Comparison of ENCODE assay signal across 25 mouse cellular contexts in the genomic region with DNA sequence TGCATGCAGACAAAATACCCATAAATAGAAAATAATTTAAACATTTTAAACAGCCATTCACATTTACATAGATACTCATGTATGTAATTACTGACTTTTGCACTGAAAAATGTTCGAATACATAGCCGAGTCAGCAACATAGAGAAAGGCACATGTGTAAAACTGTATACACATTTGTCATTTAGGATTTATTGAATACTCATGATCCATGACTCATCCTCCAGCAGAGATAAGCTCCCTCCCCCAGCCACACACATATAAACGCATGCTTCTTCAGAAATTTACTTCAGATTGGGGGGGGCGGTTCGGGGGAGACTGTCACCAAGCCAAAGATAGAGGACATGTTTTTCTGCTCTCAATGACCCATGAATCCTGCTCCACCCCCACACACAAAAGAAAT. TPM values are rescaled to one million over a fixed set of nuclear protein-coding genes. Genes with fewer than 3 reads are reported as not detected.
A peak's percentile ranks its signal among the peaks of the same experiment; 100 is the strongest.
DNase-seq lines count a peak whose midpoint lies in the region; ATAC-seq and TF ChIP-seq lines count a peak whose summit lies in the region.
"Had no signal": no experiment of that assay in that cellular context is flagged by ENCODE, and none has a peak within 500 bp of the region (broad histone marks: within the 10 kb centered on the region; RNA-seq: fewer than 3 reads in every experiment).

No protein-coding gene starts in this region.

- TF ChIP-seq EP300 in MEL (IDR thresholded peaks at IDR 0.05; ENCODE audit: low read depth in 1 of 2, low read length in 2 of 2): peak; percentile 28 to 51; a peak in 1 of 4 replicates

- no peak for TF ChIP-seq POLR2A in MEL (IDR thresholded peaks at IDR 0.05; ENCODE audit: control insufficient read depth in 1 of 2, insufficient read depth in 1 of 2, low read depth in 1 of 2, low read length in 2 of 2, poor library complexity in 1 of 2)

- no peaks in the 10 kb centered on the region for H3K27me3 ChIP-seq in embryonic facial prominence, embryonic 14.5 days (replicated peaks; ENCODE audit: control insufficient read depth, insufficient read depth, low read length)
- H3K27me3 ChIP-seq in embryonic facial prominence, embryonic 10.5 days (replicated peaks; ENCODE audit: low read depth, poor library complexity, severe bottlenecking): peaks cover 7% of the 10 kb centered on the region
- H3K27me3 ChIP-seq in MEL (ENCODE audit: control insufficient read depth in 1 of 2, insufficient read depth in 2 of 2, low read length in 2 of 2): no peaks in the 10 kb centered on the region; a peak in 2 of 4 replicates
- H3K27me3 ChIP-seq in embryonic facial prominence, embryonic 15.5 days: no peaks in the 10 kb centered on the region
- no peaks in the 10 kb centered on the region for H3K27me3 ChIP-seq in stomach, embryonic 16.5 days (ENCODE audit: control insufficient read depth, insufficient read depth, low read length)

- DNase-seq in embryonic facial prominence, embryonic 14.5 days (ENCODE audit: low spot score): no peak
- no peak for DNase-seq in embryonic facial prominence, embryonic 10.5 days (ENCODE audit: low spot score)
- DNase-seq in MEL (ENCODE audit: low read depth, low spot score): peak; percentile 35
- DNase-seq in embryo, embryonic 11 days: no peak
- DNase-seq: adrenal gland, postnatal 10 days; cerebellum, adult 11-12 months; cerebellum, adult 9-10 months; cerebellum, postnatal 25 days; forebrain, postnatal 0 days; gastrocnemius, postnatal 14 days had no signal

- ATAC-seq in embryonic facial prominence, embryonic 14.5 days (ENCODE audit: low read depth): no peak
- ATAC-seq in embryonic facial prominence, embryonic 15.5 days (ENCODE audit: insufficient number of reproducible peaks, low FRiP score, low TSS enrichment, low read depth): no peak
- ATAC-seq in stomach, embryonic 16.5 days (ENCODE audit: insufficient read depth, low FRiP score): no peak
- ATAC-seq in erythroid progenitor cell, adult 5-6 weeks (replicated peaks; ENCODE audit: low FRiP score, poor library complexity, severe bottlenecking): no peak
- ATAC-seq: forebrain, embryonic 13.5 days had no signal

- H3K9ac ChIP-seq in embryonic facial prominence, embryonic 14.5 days (ENCODE audit: low read depth, low read length): no peak overlapping the region
- no peak overlapping the region for H3K9ac ChIP-seq in MEL (ENCODE audit: control insufficient read depth, low read depth, low read length, poor library complexity, severe bottlenecking)
- no peak overlapping the region for H3K9ac ChIP-seq in embryonic facial prominence, embryonic 15.5 days
- no peak overlapping the region for H3K9ac ChIP-seq in stomach, embryonic 16.5 days (ENCODE audit: low read length)
- H3K9ac ChIP-seq: forebrain, embryonic 13.5 days; forebrain, postnatal 0 days; heart, embryonic 12.5 days; hindbrain, embryonic 14.5 days had no signal

- H3K9me3 ChIP-seq in embryonic facial prominence, embryonic 14.5 days (ENCODE audit: control insufficient read depth, low read length): no peaks in the 10 kb centered on the region
- no peaks in the 10 kb centered on the region for H3K9me3 ChIP-seq in embryonic facial prominence, embryonic 10.5 days
- H3K9me3 ChIP-seq in MEL (replicated peaks; ENCODE audit: insufficient read depth, low read length): no peaks in the 10 kb centered on the region
- no peaks in the 10 kb centered on the region for H3K9me3 ChIP-seq in embryonic facial prominence, embryonic 15.5 days (replicated peaks)
- no peaks in the 10 kb centered on the region for H3K9me3 ChIP-seq in stomach, embryonic 16.5 days (replicated peaks; ENCODE audit: control insufficient read depth, low read length)
- H3K9me3 ChIP-seq: forebrain, embryonic 13.5 days; heart, embryonic 12.5 days; hindbrain, embryonic 10.5 days had no signal

- 78% methylated on average over 5 of the region's 5 CpGs for WGBS in embryonic facial prominence, embryonic 14.5 days
- WGBS in embryonic facial prominence, embryonic 10.5 days: 85% methylated on average over 5 of the region's 5 CpGs
- 71% methylated on average over 5 of the region's 5 CpGs for WGBS in embryonic facial prominence, embryonic 15.5 days
- 64% methylated on average over 5 of the region's 5 CpGs for WGBS in stomach, embryonic 16.5 days

- peaks cover 4% of the 10 kb centered on the region; the same call in 1 of the 2 replicates for H3K4me1 ChIP-seq in embryonic facial prominence, embryonic 14.5 days (ENCODE audit: control insufficient read depth, insufficient read depth, low read length)
- H3K4me1 ChIP-seq in embryonic facial prominence, embryonic 10.5 days: peaks cover 10% of the 10 kb centered on the region
- peaks cover 4 to 17% of the 10 kb centered on the region in 2 experiments; a peak in 3 of 4 replicates for H3K4me1 ChIP-seq in MEL (ENCODE audit: control insufficient read depth in 1 of 2, insufficient read depth in 2 of 2, low read length in 2 of 2)
- H3K4me1 ChIP-seq in embryonic facial prominence, embryonic 15.5 days: peaks cover 8% of the 10 kb centered on the region
- H3K4me1 ChIP-seq in stomach, embryonic 16.5 days (ENCODE audit: control insufficient read depth, insufficient read depth, low read length): 0 out of 2 replicates have a peak, but pooled peaks cover 2% of the 10 kb centered on the region

- H3K4me2 ChIP-seq in embryonic facial prominence, embryonic 14.5 days (ENCODE audit: low read depth, low read length): no peak overlapping the region
- no peak overlapping the region for H3K4me2 ChIP-seq in embryonic facial prominence, embryonic 15.5 days (replicated peaks)
- no peak overlapping the region for H3K4me2 ChIP-seq in stomach, embryonic 16.5 days (ENCODE audit: low read depth, low read length)
- H3K4me2 ChIP-seq: forebrain, embryonic 13.5 days; hindbrain, embryonic 14.5 days had no signal

- no peaks in the 10 kb centered on the region for H3K36me3 ChIP-seq in embryonic facial prominence, embryonic 14.5 days (ENCODE audit: control insufficient read depth, insufficient read depth, low read length)
- H3K36me3 ChIP-seq in embryonic facial prominence, embryonic 10.5 days (replicated peaks): no peaks in the 10 kb centered on the region
- peaks cover 0 to 6% of the 10 kb centered on the region in 2 experiments; a peak in 1 of 4 replicates for H3K36me3 ChIP-seq in MEL (ENCODE audit: control insufficient read depth in 1 of 2, insufficient read depth in 2 of 2, low read length in 2 of 2)
- H3K36me3 ChIP-seq in embryonic facial prominence, embryonic 15.5 days: no peaks in the 10 kb centered on the region
- no peaks in the 10 kb centered on the region for H3K36me3 ChIP-seq in stomach, embryonic 16.5 days (ENCODE audit: control insufficient read depth, insufficient read depth, low read length)
- H3K36me3 ChIP-seq: heart, embryonic 12.5 days; hindbrain, embryonic 10.5 days had no signal

- H3K79me2 ChIP-seq in MEL (ENCODE audit: control insufficient read depth, insufficient read depth, low read length, poor library complexity): no peaks in the 10 kb centered on the region

- H3K4me3 ChIP-seq in embryonic facial prominence, embryonic 14.5 days (ENCODE audit: low read depth, low read length): no peak overlapping the region
- H3K4me3 ChIP-seq in embryonic facial prominence, embryonic 10.5 days: no peak overlapping the region
- H3K4me3 ChIP-seq in MEL (ENCODE audit: control insufficient read depth in 1 of 2, insufficient read depth in 1 of 2, low read depth in 2 of 2, low read length in 2 of 2): no peak overlapping the region
- H3K4me3 ChIP-seq in embryonic facial prominence, embryonic 15.5 days (replicated peaks): no peak overlapping the region
- no peak overlapping the region for H3K4me3 ChIP-seq in stomach, embryonic 16.5 days (replicated peaks; ENCODE audit: low read length)
- H3K4me3 ChIP-seq: forebrain, embryonic 13.5 days; heart, embryonic 12.5 days; hindbrain, embryonic 10.5 days had no signal

- peak overlapping the region; percentile 49; the same call in 1 of the 2 replicates for H3K27ac ChIP-seq in embryonic facial prominence, embryonic 14.5 days (replicated peaks; ENCODE audit: low read depth, low read length)
- no peak overlapping the region for H3K27ac ChIP-seq in embryonic facial prominence, embryonic 10.5 days (replicated peaks)
- no peak overlapping the region for H3K27ac ChIP-seq in MEL (ENCODE audit: control insufficient read depth, low read depth, low read length)
- H3K27ac ChIP-seq in embryonic facial prominence, embryonic 15.5 days (replicated peaks): peak overlapping the region; percentile 36
- H3K27ac ChIP-seq in stomach, embryonic 16.5 days (ENCODE audit: low read length): peak overlapping the region; percentile 46; the same call in 1 of the 2 replicates
- H3K27ac ChIP-seq: forebrain, embryonic 13.5 days; hindbrain, embryonic 10.5 days; hindbrain, embryonic 14.5 days had no signal

- TF ChIP-seq CTCF in MEL (IDR thresholded peaks at IDR 0.05 in 2 of 3, conservative IDR thresholded peaks at IDR 0.05 in 1 of 3; ENCODE audit: control insufficient read depth in 1 of 3, insufficient read depth in 1 of 3, low read depth in 2 of 3, low read length in 3 of 3, poor library complexity in 1 of 3, severe bottlenecking in 1 of 3): no peak

- TF ChIP-seq RAD21 in MEL (IDR thresholded peaks at IDR 0.05; ENCODE audit: low read depth, low read length): no peak

RNA-seq across cellular contexts. Expression of a gene that starts 7.3 kb away (rescaled TPM):
- polyA plus RNA-seq in embryonic facial prominence, embryonic 14.5 days (2014; fragmentation: Nextera tagmentation; extraction: Ambion mirVana): 9.8 and 10.4 TPM in 2 replicates
- polyA plus RNA-seq in embryonic facial prominence, embryonic 10.5 days (2016; fragmentation: Nextera tagmentation; extraction: Ambion mirVana): 0.74 and 2.5 TPM in 2 replicates
- not detected in 2 replicates for total RNA-seq in MEL (2012; rRNA removed)
- not detected for polyA plus RNA-seq in MEL (2012; ENCODE audit: insufficient read depth in 1 of 2, insufficient read length in 2 of 2, low read depth in 1 of 2, low replicate concordance in 2 of 2, missing spikeins in 1 of 2)
- 37.1 and 37.9 TPM in 2 replicates for polyA plus RNA-seq in embryonic facial prominence, embryonic 15.5 days (2015; fragmentation: Nextera tagmentation; extraction: Ambion mirVana)
- 30.2 and 34.5 TPM in 2 replicates for polyA plus RNA-seq in stomach, embryonic 16.5 days (2015; fragmentation: Nextera tagmentation; extraction: Ambion mirVana)
- not detected in 2 replicates for total RNA-seq in erythroid progenitor cell, adult 5-6 weeks (2015; ENCODE audit: low replicate concordance)
- total RNA-seq in erythroid progenitor cell, adult 5-6 weeks (2017; ENCODE audit: low replicate concordance): not detected in 2 replicates
- total RNA-seq: gastrocnemius, adult 18-20 months; gastrocnemius, postnatal 14 days; heart, adult 8-10 months; heart, postnatal 25 days had no signal

RNA-seq across cellular contexts. Expression of a gene that starts 24.7 kb away (rescaled TPM):
- polyA plus RNA-seq in embryonic facial prominence, embryonic 14.5 days (2014; fragmentation: Nextera tagmentation; extraction: Ambion mirVana): 12.5 and 15.5 TPM in 2 replicates
- 23.1 and 25.1 TPM in 2 replicates for polyA plus RNA-seq in embryonic facial prominence, embryonic 10.5 days (2016; fragmentation: Nextera tagmentation; extraction: Ambion mirVana)
- total RNA-seq in MEL (2012; rRNA removed): 24.8 and 28.0 TPM in 2 replicates
- polyA plus RNA-seq in MEL (2012; ENCODE audit: insufficient read depth in 1 of 2, insufficient read length in 2 of 2, low read depth in 1 of 2, low replicate concordance in 2 of 2, missing spikeins in 1 of 2): 10 to 100 TPM in 1 of 2 experiments, not detected in 1; 30.4 TPM
- 18.8 and 19.6 TPM in 2 replicates for polyA plus RNA-seq in embryonic facial prominence, embryonic 15.5 days (2015; fragmentation: Nextera tagmentation; extraction: Ambion mirVana)
- polyA plus RNA-seq in stomach, embryonic 16.5 days (2015; fragmentation: Nextera tagmentation; extraction: Ambion mirVana): 17.5 and 19.8 TPM in 2 replicates
- total RNA-seq in erythroid progenitor cell, adult 5-6 weeks (2015; ENCODE audit: low replicate concordance): 1.1 and 2.1 TPM in 2 replicates
- total RNA-seq in erythroid progenitor cell, adult 5-6 weeks (2017; ENCODE audit: low replicate concordance): 3.7 and 4.1 TPM in 2 replicates

RNA-seq across cellular contexts. Expression of a gene that starts 26.7 kb away (rescaled TPM):
- 14.1 and 17.0 TPM in 2 replicates for polyA plus RNA-seq in embryonic facial prominence, embryonic 14.5 days (2014; fragmentation: Nextera tagmentation; extraction: Ambion mirVana)
- polyA plus RNA-seq in embryonic facial prominence, embryonic 10.5 days (2016; fragmentation: Nextera tagmentation; extraction: Ambion mirVana): 11.1 and 11.4 TPM in 2 replicates
- not detected in 2 replicates for total RNA-seq in MEL (2012; rRNA removed)
- not detected for polyA plus RNA-seq in MEL (2012; ENCODE audit: insufficient read depth in 1 of 2, insufficient read length in 2 of 2, low read depth in 1 of 2, low replicate concordance in 2 of 2, missing spikeins in 1 of 2)
- polyA plus RNA-seq in embryonic facial prominence, embryonic 15.5 days (2015; fragmentation: Nextera tagmentation; extraction: Ambion mirVana): 29.8 and 33.0 TPM in 2 replicates
- 78.6 and 95.9 TPM in 2 replicates for polyA plus RNA-seq in stomach, embryonic 16.5 days (2015; fragmentation: Nextera tagmentation; extraction: Ambion mirVana)
- total RNA-seq in erythroid progenitor cell, adult 5-6 weeks (2015; ENCODE audit: low replicate concordance): not detected in 2 replicates
- not detected in 2 replicates for total RNA-seq in erythroid progenitor cell, adult 5-6 weeks (2017; ENCODE audit: low replicate concordance)
- total RNA-seq: CH12.LX; gastrocnemius, adult 18-20 months; heart, postnatal 25 days had no signal

RNA-seq across cellular contexts. Expression of a gene that starts 34.1 kb away (rescaled TPM):
- polyA plus RNA-seq in embryonic facial prominence, embryonic 14.5 days (2014; fragmentation: Nextera tagmentation; extraction: Ambion mirVana): 0.38 TPM in 1 of 2 replicates, not detected in the other
- polyA plus RNA-seq in embryonic facial prominence, embryonic 10.5 days (2016; fragmentation: Nextera tagmentation; extraction: Ambion mirVana): 0.20 TPM in 2 replicates
- total RNA-seq in MEL (2012; rRNA removed): not detected in 2 replicates
- not detected for polyA plus RNA-seq in MEL (2012; ENCODE audit: insufficient read depth in 1 of 2, insufficient read length in 2 of 2, low read depth in 1 of 2, low replicate concordance in 2 of 2, missing spikeins in 1 of 2)
- 0.36 and 0.37 TPM in 2 replicates for polyA plus RNA-seq in embryonic facial prominence, embryonic 15.5 days (2015; fragmentation: Nextera tagmentation; extraction: Ambion mirVana)
- polyA plus RNA-seq in stomach, embryonic 16.5 days (2015; fragmentation: Nextera tagmentation; extraction: Ambion mirVana): 3.4 TPM in 2 replicates
- total RNA-seq in erythroid progenitor cell, adult 5-6 weeks (2015; ENCODE audit: low replicate concordance): not detected in 2 replicates
- total RNA-seq in erythroid progenitor cell, adult 5-6 weeks (2017; ENCODE audit: low replicate concordance): not detected in 2 replicates
- total RNA-seq: adrenal gland, postnatal 10 days; adrenal gland, postnatal 4 days; CH12.LX; forebrain, postnatal 0 days; gastrocnemius, adult 18-20 months; gastrocnemius, postnatal 14 days; granulocyte monocyte progenitor cell, adult 5-6 weeks; heart, adult 8-10 months; heart, postnatal 25 days had no signal
- polyA plus RNA-seq: cortical plate, adult 2 months; embryonic facial prominence, embryonic 11.5 days; forebrain, embryonic 13.5 days; forebrain, postnatal 0 days; heart, embryonic 12.5 days; hindbrain, embryonic 10.5 days; hindbrain, embryonic 14.5 days had no signal

RNA-seq across cellular contexts. Expression of a gene that starts 55.2 kb away (rescaled TPM):
- polyA plus RNA-seq in embryonic facial prominence, embryonic 14.5 days (2014; fragmentation: Nextera tagmentation; extraction: Ambion mirVana): 15.7 and 19.8 TPM in 2 replicates
- 25.2 and 25.4 TPM in 2 replicates for polyA plus RNA-seq in embryonic facial prominence, embryonic 10.5 days (2016; fragmentation: Nextera tagmentation; extraction: Ambion mirVana)
- 13.0 and 14.7 TPM in 2 replicates for total RNA-seq in MEL (2012; rRNA removed)
- polyA plus RNA-seq in MEL (2012; ENCODE audit: insufficient read depth in 1 of 2, insufficient read length in 2 of 2, low read depth in 1 of 2, low replicate concordance in 2 of 2, missing spikeins in 1 of 2): 10 to 100 TPM in 1 of 2 experiments, not detected in 1; 15.8 TPM
- polyA plus RNA-seq in embryonic facial prominence, embryonic 15.5 days (2015; fragmentation: Nextera tagmentation; extraction: Ambion mirVana): 19.0 and 21.7 TPM in 2 replicates
- 13.8 and 16.7 TPM in 2 replicates for polyA plus RNA-seq in stomach, embryonic 16.5 days (2015; fragmentation: Nextera tagmentation; extraction: Ambion mirVana)
- total RNA-seq in erythroid progenitor cell, adult 5-6 weeks (2015; ENCODE audit: low replicate concordance): 8.4 and 13.3 TPM in 2 replicates
- total RNA-seq in erythroid progenitor cell, adult 5-6 weeks (2017; ENCODE audit: low replicate concordance): 24.7 and 54.9 TPM in 2 replicates

Comparison
In these comparisons a context has a peak if more than half of its experiments do, and no peak if none do; other contexts are left out.
1. H3K27ac ChIP-seq: peak in embryonic facial prominence, embryonic 14.5 days (single experiment), embryonic facial prominence, embryonic 15.5 days (single experiment) and stomach, embryonic 16.5 days (single experiment); none in embryonic facial prominence, embryonic 10.5 days (single experiment) and MEL (single experiment).
2. RNA of a gene that starts 26.7 kb away (polyA plus RNA-seq): 78.6 to 95.9 TPM in stomach, embryonic 16.5 days, 29.8 to 33.0 TPM in embryonic facial prominence, embryonic 15.5 days, 14.1 to 17.0 TPM in embryonic facial prominence, embryonic 14.5 days and 11.1 to 11.4 TPM in embryonic facial prominence, embryonic 10.5 days; not detected in MEL; every median in the first group is over 10 times any median in the second.